Mouse (Mus musculus) G1E (cell line): Measurements from ENCODE around the gene Tm9sf1.

Source experiments
- CTCF ChIP-seq: IDR thresholded peaks from 2 replicates; pipeline ENCODE4 v1.5.1; 2012; ENCODE audit warnings: low read depth, low read length, inconsistent platforms, mixed read lengths
- TAL1 ChIP-seq: conservative IDR thresholded peaks from 2 replicates; pipeline ENCODE4 v1.6.1; 2012; ENCODE audit warnings: low read depth, low read length, inconsistent platforms, mixed read lengths

- TF ChIP-seq CTCF = no peak
- TF ChIP-seq TAL1 = no peak
Measured at GRCm38 (mm10) chr14:55590748-55591330, 52.8 kb downstream of the Tm9sf1 start, which contains the start of gene Psme2.
